Mouse (Mus musculus) megakaryocyte progenitor cell, adult 5-6 weeks (primary cell): ENCODE data around the gene Wnk3. TPM values are rescaled to one million over a fixed set of nuclear protein-coding genes. Genes with fewer than 3 reads are reported as not detected.
"Not testable (repeated sequence)": the region's sequence is repeated elsewhere in the genome, so short reads cannot be mapped to it uniquely, and the experiment has no call there.

ENCODE experiments used
- ATAC-seq: replicated peaks from 2 replicates; pipeline ENCODE4 v1.8.0; 2016; ENCODE audit warnings: mild to moderate bottlenecking, moderate TSS enrichment, inconsistent platforms; ENCODE audit not compliant: poor library complexity
- total RNA-seq, 2 experiments: library from RNA; stranded (forward) in 1 of 2; stranded (reverse) in 1 of 2; fragments of 157-497, 149-512 nt in 1 of 2; fragments of 200-1000 nt in 1 of 2; gene quantifications; 2 replicates each; pipeline versions ENCODE4 v1.2.3 to v1.2.4; 2015 to 2017

The Wnk3 gene
- total RNA-seq (2015) (0.12 TPM in 1 of 2 replicates, not detected in the other), total RNA-seq (2017) (0.07 TPM in 1 of 2 replicates, not detected in the other)

DNA sequence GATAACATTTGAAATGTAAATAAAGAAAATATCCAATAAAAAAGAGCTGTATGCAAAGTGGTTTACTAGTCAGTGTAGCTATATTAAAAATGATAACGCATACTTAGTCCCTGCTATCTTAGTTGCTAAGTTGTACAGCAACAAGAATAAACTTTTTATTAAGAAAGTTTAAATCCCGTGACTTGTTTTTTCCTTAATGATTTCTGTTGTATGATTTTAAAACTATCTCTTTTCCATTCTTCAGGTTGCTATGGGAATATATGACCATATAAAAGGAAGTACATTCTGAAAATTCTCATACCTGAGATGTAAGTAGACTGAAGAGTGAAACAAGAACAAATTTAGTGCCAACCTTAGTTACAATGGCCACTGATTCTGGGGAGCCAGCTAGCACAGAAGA lies at the start of gene Wnk3:
Gene Wnk3, plus strand, starts transcription at position 301 of the 400 bp plus-strand sequence.
- no peak for ATAC-seq

DNA sequence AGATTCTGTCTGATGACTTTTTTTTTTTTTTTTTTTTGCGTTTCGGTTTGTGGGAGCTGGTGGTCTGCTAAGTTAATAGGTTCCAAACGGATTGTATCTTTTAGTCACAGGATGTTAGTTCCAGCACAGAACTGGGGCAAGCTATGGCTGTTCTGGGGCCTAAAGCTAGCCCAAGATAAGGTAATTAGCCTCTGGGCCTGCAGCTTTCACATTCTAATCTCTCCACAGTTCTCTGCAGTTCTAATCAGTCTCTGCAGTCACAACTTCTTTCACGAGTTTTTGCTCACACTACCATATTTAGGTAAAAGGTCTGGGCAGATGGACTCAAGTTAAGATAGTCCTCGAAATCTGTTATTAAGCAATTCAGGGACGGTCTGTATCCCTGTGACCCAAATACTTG lies 39.5 kb upstream of the Wnk3 start:
- ATAC-seq: no peak

DNA sequence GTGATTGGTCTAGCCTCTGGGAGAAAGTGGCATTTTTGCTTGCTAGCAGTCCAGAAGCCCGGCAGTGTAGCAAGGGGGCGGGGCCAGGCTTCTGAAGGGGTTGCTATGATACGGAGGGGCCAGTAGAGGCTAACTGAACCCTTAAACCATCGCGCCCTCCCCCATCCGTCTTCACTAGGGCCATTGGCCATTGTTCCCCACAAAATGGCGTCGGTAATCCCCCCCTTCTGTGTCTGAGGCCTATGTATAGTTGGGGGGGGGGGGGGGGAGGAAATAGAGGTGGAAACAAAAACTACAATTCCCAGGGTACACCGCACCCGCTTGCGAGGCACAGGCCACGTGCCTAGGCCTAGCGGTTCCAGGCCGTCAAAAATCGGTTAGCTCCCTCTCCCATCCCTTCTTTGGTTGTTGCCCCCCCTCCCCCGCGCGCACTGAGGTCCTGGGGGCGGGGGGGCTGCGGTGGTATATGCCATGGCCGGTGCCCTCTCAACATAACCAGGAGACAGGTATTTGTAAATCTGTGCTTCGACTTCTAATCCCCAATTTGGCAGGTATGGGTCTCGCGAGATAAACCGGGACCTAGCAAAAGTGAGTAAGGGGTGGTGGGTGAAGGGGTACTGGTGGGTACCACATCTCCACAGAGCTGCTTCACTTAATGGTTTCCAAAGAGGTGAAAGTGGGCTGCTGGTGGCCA lies 29.3 kb upstream of the Wnk3 start:
- no peak; the same call in 1 of the 2 replicates for ATAC-seq

DNA sequence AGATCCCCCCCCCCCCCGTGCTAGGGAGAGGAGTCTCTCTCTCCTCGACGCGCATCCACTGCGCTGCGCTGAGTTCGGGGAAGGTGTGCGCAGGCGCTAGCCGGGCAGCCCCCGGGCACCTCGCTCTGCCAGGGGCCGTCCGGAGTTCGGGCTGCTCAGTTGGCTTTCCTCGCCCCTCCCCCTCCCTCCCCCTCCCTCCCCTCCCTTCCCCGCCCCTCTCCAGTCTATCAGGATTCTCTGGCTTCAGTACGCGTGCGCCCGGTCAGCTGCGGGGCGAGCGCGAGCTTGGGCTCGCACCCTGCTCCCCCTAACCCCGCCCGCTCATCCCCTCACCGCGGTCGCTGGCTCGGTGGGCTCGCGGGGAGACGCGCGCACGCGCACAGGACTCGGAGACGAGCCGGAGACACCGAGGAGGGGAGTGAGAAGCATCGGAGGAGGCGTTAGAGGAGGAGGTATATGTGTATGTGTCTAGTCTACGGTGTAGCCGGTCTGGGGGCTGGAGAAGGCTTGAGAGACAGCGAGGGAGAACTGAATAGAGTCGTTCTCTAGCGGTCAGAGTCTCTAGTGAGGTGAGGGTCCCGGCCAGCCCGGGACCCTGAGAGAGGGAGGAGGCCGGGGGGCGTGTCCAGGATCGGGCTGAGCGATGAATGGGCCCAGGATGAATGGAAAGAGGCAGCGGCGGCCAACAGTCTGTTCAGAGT lies 28.5 kb upstream of the Wnk3 start:
- ATAC-seq: peak; percentile 34

DNA sequence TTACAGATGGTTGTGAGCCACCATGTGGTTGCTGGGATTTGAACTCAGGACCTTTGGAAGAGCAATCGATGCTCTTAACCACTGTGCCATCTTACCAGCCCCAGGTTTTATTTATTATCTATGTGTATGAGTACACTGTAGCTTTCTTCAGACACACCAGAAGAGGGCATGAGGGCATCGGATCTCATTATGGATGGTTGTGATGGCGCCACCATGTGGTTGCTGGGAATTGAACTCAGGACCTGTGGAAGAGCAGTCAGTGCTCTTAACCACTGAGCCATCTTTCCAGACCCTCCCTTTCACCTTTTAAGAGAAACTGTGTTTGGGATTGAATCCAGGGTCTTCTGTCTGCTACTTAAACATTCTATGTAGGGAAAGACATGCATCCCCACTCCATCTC lies 24.7 kb upstream of the Wnk3 start:
- ATAC-seq: not testable (repeated sequence)

DNA sequence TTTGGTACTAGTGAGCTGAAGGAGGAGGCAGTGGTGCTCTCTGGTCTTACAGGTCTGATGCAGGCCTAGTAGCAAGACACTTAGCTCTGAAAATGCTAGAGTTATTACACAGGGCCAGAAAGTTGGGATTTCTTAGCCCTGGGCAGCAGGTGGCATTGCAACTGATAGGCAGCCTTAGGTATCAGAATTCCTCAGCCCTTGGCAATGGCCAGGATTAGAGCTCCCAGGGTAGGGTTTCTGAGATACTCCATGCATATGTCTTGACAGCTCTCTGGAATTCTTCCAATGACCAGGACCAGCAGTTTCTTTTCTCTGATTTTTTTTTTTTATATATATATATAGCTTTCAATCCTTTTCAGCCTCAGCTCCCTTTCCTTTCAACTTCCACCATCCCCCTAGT lies 100.5 kb downstream of the Wnk3 start:
- no peak for ATAC-seq

DNA sequence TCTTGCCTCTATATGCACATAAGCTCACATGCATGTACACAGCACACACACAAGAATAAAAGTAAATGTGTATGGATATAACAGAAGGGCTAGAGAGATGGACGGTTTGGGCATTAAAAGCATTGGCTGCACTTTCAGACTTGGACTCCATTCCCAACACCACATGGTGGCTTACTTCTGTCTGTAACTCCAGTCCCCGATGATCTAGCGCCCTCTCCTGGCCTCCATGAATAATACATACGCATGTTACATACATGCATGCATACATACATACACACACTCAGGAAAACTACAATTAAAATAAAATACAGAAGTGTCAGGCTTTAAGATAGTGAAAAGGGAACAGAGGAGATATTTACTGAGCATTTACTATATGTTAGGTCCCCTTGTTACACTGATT lies 115.9 kb downstream of the Wnk3 start:
- ATAC-seq: peak; percentile 26; the same call in 1 of the 2 replicates

DNA sequence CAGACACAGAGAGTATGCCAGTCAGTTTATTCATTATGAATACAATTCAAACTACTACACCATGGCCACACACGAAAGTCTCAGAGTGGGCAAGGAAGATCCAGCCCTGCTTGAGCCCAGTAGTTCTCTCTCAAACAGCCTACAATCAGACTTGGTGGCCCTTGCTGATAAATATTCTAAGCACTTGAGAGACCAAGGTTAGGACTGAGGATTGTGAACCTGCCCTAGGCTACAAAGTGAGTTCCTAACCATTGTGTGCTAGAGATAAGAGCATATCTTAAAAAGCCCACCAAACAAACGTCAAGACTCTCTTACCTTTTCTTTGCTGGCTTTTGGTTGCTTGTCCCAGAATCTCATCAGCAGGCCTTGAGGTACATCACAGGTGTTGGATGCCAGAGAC lies 135.7 kb downstream of the Wnk3 start:
- 0 out of 2 replicates have a peak, but pooled peaks have one; percentile 23 for ATAC-seq

DNA sequence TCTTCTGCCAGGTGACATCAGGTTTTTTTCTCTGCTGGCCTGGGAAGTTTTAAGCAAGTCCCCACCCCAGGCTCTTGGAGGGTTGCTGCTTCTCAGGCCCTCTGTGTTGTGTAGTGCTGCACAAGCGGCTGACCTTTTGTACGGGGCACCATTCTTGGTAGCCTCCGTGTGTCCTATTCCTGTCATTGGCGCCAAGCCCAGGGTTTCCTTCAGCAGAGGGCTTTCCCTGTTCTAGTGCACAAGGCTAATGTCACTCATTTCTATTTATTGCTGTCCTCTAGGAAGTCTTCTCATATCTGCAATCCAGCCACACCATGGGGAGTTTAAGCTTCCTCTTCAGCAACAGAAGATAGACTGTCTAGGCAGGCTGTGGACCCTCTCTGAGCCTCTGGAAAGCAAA lies 139.9 kb downstream of the Wnk3 start:
- ATAC-seq: no peak

DNA sequence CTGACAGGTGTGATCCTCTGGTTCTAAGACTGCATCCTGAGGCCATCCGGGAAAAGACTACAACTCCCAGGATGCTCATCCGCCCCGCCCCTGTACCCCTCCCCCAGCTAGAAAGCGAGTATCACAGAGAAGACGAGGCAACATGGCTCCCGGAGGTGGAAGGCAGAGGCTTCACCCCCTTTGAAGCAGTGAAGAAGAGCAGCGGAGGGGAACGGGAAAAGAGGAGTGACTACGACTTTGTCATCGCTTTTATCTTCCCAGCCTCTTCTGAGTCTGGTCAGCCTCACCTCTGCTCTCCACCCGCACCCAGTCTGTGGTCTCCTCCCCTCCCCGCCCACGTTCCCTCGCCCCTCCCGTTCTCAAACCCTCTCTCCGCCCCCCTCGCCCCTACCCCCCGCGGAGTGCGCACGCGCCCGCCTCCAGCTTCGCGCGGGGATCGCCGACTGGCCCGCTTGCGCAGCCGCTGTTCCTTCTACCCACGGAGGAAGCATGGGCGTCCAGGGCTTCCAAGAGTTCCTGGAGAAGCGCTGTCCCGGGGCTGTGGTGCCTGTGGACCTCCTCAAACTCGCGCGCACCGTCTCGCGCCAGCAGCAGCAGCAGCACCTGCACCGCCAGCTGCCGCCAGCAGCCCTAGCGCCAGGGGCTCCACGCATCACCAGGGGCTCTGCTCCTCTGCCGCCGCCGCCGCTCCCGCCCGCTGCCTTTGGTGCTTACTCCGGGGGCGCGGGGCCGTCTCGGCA lies 146.1 kb downstream of the Wnk3 start, which contains the start of gene Fam120c:
Gene Fam120c, plus strand, starts transcription at position 415 of the 740 bp plus-strand sequence.
- ATAC-seq: peak; percentile 85

DNA sequence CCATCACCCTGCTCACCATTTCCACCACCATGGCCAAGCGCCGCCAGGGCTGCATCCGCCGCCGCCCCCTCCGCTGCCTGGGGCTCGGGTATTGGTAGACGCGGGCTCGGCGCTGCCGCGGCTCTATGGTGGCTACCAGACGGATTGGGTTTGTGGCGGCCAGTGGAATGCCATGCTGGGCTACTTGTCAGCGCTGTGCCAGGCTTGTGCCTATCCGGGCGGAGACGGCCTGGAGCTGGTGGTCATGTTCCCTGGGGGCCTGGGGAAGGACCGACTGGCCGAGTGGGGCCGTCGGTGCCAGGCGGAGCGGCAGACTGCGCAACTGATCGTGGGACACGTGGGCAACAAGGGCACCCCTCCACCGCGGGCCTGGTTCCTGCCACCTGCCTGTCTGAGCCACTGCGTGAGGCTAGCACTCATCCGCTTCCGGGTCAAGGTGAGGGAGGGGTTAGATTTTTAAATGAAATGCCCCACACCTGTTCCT lies 146.7 kb downstream of the Wnk3 start:
- ATAC-seq: peak; percentile 73

DNA sequence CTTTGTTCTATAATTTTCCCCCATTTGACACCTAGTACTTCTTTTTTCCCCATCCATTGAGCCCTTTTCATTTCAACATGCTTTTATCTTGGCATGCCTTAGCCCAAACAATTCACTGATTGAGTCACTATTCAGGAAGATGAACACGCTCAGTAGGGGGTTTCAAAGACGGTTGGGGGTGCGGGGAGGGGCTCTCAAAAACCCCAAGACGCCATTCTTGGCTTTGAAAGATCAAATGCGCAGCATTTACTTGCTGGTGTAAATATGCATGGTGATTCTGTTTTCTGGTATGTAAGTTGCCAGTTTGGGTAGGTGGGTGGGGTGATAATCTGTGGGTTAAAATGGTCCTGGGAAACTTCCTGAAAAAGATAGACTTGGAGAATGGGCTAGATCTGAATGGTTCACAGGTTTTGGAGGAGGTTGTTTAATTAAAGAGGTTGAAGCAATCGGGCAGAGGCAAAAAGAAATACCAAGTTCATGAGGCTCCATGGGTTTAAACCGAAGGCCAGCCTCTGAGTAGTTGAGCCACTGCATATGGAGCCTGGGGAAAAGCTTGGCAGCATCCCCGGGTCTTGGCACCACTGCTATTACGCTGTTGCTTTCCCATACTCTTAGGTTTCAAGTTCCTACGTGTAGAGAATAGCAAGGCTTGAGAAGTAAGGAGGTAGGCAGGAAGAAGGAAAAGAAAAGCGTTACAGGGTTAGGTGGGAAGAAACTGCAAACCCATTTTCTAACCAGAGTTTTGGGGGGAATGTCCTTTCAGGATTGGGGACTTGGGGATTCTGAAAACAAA lies 147.7 kb downstream of the Wnk3 start:
- no peak for ATAC-seq

DNA sequence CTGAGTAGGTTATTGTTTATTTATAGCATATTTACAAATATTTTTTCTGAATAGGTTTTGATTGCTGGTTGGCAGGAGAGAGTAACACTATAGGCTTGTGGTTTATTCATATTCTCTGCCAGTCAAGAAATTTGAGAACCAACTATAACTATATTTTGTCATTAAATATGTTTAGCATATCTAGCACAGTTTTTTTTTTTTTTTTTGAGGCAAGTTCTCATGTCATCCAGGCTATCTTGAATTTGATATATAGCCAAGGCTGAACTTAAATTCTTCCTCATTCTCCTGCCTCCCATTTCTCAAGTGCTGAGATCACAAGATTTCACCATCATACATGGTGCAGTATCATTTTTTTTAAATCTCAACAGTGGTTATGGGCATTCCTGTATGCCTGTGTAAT lies 149.4 kb downstream of the Wnk3 start:
- ATAC-seq: no peak

DNA sequence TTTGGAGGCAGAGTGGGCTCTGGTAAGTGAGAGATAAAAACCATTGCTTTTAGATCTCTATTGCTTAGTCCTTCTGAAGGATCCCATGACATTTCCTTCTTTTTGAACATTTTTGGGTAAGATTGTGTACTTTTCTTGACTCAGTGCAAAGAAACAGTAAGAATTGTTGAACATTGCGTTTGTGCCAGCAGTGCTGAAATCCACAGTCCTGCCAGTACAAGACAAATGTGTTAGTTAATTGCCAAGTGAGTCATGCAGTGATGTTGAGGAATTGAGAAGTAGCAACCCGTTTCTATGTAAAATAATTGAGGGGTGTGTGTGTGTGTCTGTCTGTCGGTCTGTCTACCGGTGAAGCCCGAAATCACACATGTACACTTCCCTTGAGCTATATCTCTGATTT lies 151.4 kb downstream of the Wnk3 start:
- no peak for ATAC-seq

Other genes with a start within 250 kb of the Wnk3 start
- 29.2 and 36.1 TPM in 2 replicates for gene Gnl3l, start 180.8 kb upstream of the Wnk3 start, total RNA-seq (2015)
- gene Gnl3l, start 180.8 kb upstream of the Wnk3 start, total RNA-seq (2017): 42.4 and 51.0 TPM in 2 replicates
- 1.1 and 3.1 TPM in 2 replicates for gene Fgd1, start 151.9 kb upstream of the Wnk3 start, total RNA-seq (2015)
- gene Fgd1, start 151.9 kb upstream of the Wnk3 start, total RNA-seq (2017): 1.5 and 2.1 TPM in 2 replicates
- gene Tsr2, start 101.5 kb upstream of the Wnk3 start, total RNA-seq (2015): 31.1 and 39.8 TPM in 2 replicates
- 39.7 and 40.4 TPM in 2 replicates for gene Tsr2, start 101.5 kb upstream of the Wnk3 start, total RNA-seq (2017)
- 4.4 and 6.5 TPM in 2 replicates for gene Fam120c, start 146.1 kb downstream of the Wnk3 start, total RNA-seq (2015)
- gene Fam120c, start 146.1 kb downstream of the Wnk3 start, total RNA-seq (2017): 3.8 and 4.6 TPM in 2 replicates